Mouse (Mus musculus) left cerebral cortex, adult 2 months (tissue): ENCODE measurements around the gene Tmem245. TPM values are rescaled to one million over a fixed set of nuclear protein-coding genes. Genes with fewer than 3 reads are reported as not detected.
A peak's percentile ranks its signal among the peaks of the same experiment; 100 is the strongest.

ENCODE experiments used
- DNase-seq, 2 experiments: peaks; one replicate each; pipeline ENCODE4 v3.0.0; 2021 to 2022; ENCODE audit warnings: low spot score in 2 of 2, mixed read lengths in 1 of 2; ENCODE audit errors: extremely low spot score in 1 of 2
- H3K27ac ChIP-seq: fragments of 200-600 bp; 2 replicates; pipeline ENCODE4 v1.8.1; 2022
- H3K4me3 ChIP-seq: fragments of 200-600 bp; 2 replicates; pipeline ENCODE4 v1.8.1; 2022
- CTCF ChIP-seq: fragments of 200-600 bp; IDR thresholded peaks from 2 replicates; pipeline ENCODE4 v1.8.1; 2022; ENCODE audit warnings: antibody characterized with exemption, mild to moderate bottlenecking, moderate library complexity
- intact Hi-C: fragments of 180-260 bp; cut with DNase I; formaldehyde crosslinking; loops from one replicate; pipeline ENCODE4 v1.15.1; 2025
- total RNA-seq, 2 experiments: library from RNA; stranded (reverse); gene quantifications; 2 replicates each; pipeline ENCODE4 v1.2.3; 2021

The Tmem245 gene
- total RNA-seq, 2 experiments from 2014 or later = 41.7 to 42.2 TPM

DNA sequence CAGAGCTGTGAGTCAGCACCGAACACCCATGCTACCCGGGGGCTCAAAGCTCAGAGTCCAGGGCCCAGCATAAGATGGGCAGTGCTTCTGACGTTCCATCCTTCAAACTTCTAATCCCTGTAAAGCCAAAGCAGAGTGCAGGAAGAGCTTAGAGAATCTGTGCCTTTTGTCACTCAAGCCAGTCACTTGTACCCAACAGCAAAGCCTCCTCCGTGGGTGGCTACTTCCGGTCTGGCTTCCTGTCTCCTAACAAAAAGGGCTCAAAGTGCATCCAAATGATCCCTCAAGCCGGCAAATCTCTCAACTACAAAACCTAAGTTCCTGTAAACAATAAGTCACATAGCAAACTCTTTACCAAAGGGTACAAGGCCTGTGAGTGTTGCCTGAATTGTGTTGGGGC is 2.3 kb upstream of the Tmem245 start:
- Histone ChIP-seq H3K4me3 (no peak overlapping the region), H3K27ac (no peak overlapping the region)
- DNase-seq = no peak
- no peak for TF ChIP-seq CTCF
- intact Hi-C loops = no loop called here

GRCm38 (mm10) chr4:56946180-56946579 is 1.1 kb downstream of the Tmem245 start:
- Histone ChIP-seq H3K27ac (peak overlapping the region; percentile 88), H3K4me3 (peak overlapping the region; percentile 61)
- intact Hi-C loops = no loop called here

DNA sequence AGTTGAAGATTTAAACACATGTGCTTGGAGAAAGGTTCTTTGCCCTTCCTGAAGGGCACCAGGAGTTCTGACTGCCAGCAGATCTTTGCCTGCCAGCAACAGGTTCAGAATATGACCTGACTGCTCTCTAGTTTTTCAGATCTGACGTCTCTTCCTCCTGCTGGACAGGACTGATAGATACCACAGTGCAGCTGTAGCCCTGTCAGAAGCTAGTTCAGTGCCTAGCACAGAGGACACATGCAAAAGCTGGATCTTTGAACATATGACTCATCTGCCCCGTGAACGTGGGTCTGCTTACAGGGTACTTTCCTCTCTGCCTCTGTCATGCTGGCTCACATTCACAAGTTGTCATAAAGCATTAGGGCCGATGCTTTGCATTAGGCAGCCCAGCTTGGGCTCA is 3.0 kb downstream of the Tmem245 start:
- H3K4me3 ChIP-seq = no peak overlapping the region
- TF ChIP-seq CTCF = no peak
- no peak for DNase-seq
- intact Hi-C loops = loop anchor here (5.0 kb wide), 1 partner anchor 77 kb away; the partner anchor contains the start of gene Ctnnal1
- 0 out of 2 replicates have a peak overlapping the region, but pooled peaks have one; percentile 13 for H3K27ac ChIP-seq

More at GRCm38 (mm10) chr4:56946180-56946579, 1.1 kb downstream of the Tmem245 start:
- no peak for DNase-seq
- TF ChIP-seq CTCF = no peak

DNA sequence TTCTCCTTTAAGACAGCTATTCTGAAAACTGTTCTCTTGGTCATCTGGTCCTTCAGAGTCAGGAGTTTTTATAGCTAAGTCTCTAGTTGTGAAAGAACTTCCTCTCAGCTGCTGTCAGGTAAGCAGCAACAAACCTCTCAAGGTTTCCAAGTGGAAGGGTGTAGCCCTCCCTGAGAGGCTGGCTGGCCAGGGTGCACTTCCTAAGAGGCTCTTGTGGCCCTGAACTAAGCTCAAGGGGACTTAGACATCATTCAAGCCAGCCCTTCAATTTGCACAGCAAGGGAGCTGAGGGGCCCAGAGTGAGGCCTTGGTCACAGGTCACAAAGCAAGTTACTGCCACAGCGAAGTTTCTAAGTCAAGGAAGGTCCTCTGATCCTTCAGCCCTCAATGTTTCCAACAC is 4.0 kb downstream of the Tmem245 start:
- Histone ChIP-seq H3K4me3 (no peak overlapping the region), H3K27ac (peak overlapping the region; percentile 71)
- TF ChIP-seq CTCF = no peak
- intact Hi-C loops = loop anchor here (5.0 kb wide), 1 partner anchor 76 kb away; the partner anchor contains the start of gene Ctnnal1
- DNase-seq = no peak

- intact Hi-C loops = loop anchor here (5.0 kb wide), 1 partner anchor 75 kb away; the partner anchor contains the start of gene Ctnnal1
- TF ChIP-seq CTCF = no peak
- Histone ChIP-seq H3K4me3 (no peak overlapping the region), H3K27ac (peak overlapping the region; percentile 71)
- no peak for DNase-seq
These were observed 4.7 kb downstream of the Tmem245 start for GRCm38 (mm10) chr4:56942567-56942966.

- TF ChIP-seq CTCF = no peak
- intact Hi-C loops = loop anchor here (5.0 kb wide), 1 partner anchor 74 kb away; the partner anchor contains the start of gene Ctnnal1
These were observed 5.8 kb downstream of the Tmem245 start for GRCm38 (mm10) chr4:56941481-56941880.

DNA sequence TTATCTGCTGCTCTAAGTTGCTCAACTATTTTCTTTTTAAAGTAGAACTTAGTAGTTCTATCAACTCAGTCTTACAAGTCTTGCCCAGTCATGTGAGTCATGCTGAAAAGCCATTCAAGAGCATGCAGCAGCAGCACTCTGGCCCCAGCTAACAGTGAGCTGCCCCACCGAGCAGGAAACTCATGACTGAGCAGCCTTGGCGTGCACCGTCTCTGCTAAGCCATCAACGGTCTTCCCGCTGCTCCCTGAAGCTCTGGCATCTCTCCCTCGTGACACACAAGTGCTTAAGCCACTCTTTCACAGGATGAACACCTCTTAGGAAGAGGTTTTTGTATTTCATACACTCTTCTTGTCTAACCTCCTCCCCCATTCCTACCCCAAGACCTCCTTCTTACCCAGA is 10.1 kb downstream of the Tmem245 start:
- Histone ChIP-seq H3K4me3 (no peak overlapping the region), H3K27ac (no peak overlapping the region)
- TF ChIP-seq CTCF = no peak
- intact Hi-C loops = no loop called here
- no peak for DNase-seq

More at GRCm38 (mm10) chr4:56941481-56941880, 5.8 kb downstream of the Tmem245 start:
- no peak for DNase-seq
- H3K4me3 ChIP-seq = no peak overlapping the region
- H3K27ac ChIP-seq = no peak overlapping the region

- intact Hi-C loops = no loop called here
- Histone ChIP-seq H3K27ac (no peak overlapping the region), H3K4me3 (no peak overlapping the region)
- DNase-seq = no peak
- no peak for TF ChIP-seq CTCF
These were observed 11.9 kb downstream of the Tmem245 start for GRCm38 (mm10) chr4:56935327-56935726.

DNA sequence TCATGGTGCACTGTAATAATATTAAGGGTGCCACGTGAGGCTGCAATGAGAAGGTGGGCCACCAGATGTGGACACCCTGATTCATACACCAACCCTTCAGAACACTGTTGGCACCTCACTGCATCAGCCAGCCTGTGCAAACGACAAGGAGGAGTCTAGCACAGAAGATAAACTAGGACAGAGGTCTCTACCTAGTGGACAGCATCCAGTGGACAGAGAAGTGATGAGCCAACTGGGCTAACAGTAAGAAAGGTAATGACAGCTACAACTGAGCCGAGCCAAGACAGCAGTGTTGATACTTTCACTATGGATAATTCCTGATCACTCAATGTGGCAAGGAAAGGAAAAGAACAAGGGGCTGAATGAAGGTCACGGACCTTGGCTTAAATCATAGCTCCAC is 14.1 kb downstream of the Tmem245 start:
- DNase-seq = no peak
- no peak for TF ChIP-seq CTCF
- intact Hi-C loops = no loop called here
- no peak overlapping the region for H3K27ac ChIP-seq
- no peak overlapping the region for H3K4me3 ChIP-seq

DNA sequence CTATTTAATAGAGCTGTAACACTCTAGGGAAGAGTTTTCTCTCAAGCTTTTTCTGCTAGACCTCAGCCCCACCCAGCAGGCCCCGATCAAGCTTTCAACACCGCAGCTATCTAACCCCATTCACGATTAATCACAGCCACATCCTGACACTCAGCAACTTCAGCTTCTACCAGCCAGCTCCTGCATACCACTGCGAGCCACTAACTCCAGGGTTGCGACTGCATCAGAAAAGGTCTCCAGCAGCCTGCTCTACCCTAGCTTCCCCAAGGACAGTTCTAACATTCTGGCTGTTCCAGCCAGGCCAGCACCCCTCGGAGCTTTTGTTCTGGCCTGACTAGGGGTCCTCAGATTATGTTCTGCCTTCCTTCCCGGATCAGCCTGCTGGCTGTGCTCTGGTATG is 15.1 kb downstream of the Tmem245 start:
- no peak overlapping the region for H3K27ac ChIP-seq
- TF ChIP-seq CTCF = no peak
- DNase-seq = no peak
- intact Hi-C loops = no loop called here
- no peak overlapping the region for H3K4me3 ChIP-seq

- no peak for TF ChIP-seq CTCF
- Histone ChIP-seq H3K4me3 (no peak overlapping the region), H3K27ac (no peak overlapping the region)
- DNase-seq = no peak
- intact Hi-C loops = no loop called here
These were observed 16.9 kb downstream of the Tmem245 start for GRCm38 (mm10) chr4:56930312-56930711.

GRCm38 (mm10) chr4:56926971-56927370 is 20.3 kb downstream of the Tmem245 start:
- intact Hi-C loops = no loop called here
- DNase-seq = no peak
- no peak overlapping the region for H3K4me3 ChIP-seq
- H3K27ac ChIP-seq = no peak overlapping the region
- TF ChIP-seq CTCF = no peak

- no peak overlapping the region for H3K4me3 ChIP-seq
- H3K27ac ChIP-seq = no peak overlapping the region
- TF ChIP-seq CTCF = no peak
- intact Hi-C loops = no loop called here
- no peak for DNase-seq
These were observed 25.0 kb downstream of the Tmem245 start for GRCm38 (mm10) chr4:56922229-56922628.
